In the genomic region with DNA sequence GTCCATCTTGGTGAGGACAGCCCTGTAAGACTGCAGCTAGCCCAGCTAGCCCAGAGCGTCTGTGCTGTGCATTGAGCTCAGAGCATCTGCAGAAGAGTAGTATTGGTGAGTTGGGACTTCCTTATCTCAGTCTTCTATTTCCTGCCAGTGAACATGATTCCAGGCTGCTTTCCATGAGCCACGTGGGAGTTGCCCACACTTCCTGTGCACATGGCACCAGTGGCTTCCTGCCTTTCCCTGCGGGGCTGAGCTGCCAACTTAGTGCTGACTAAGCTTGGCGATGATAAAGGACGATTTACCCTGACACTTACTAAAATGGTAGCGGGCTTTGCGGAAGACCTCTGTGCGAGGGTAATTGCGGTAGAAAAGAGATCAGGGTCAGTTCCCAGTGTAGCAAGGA, we compare ENCODE assay signal across 12 mouse cellular contexts. TPM values are rescaled to one million over a fixed set of nuclear protein-coding genes. Genes with fewer than 3 reads are reported as not detected.
DNase-seq lines count a peak whose midpoint lies in the region; ATAC-seq lines count a peak whose summit lies in the region.
"Had no signal": no experiment of that assay in that cellular context is flagged by ENCODE, and none has a peak within 500 bp of the region (broad histone marks: within the 10 kb centered on the region; RNA-seq: fewer than 3 reads in every experiment).

No protein-coding gene starts in this region.

- no peak overlapping the region for H3K9ac ChIP-seq in liver, embryonic 12.5 days
- H3K9ac ChIP-seq: lung, embryonic 15.5 days had no signal

- 26% methylated on average over 9 of the region's 9 CpGs for WGBS in liver, embryonic 12.5 days (ENCODE audit: insufficient replicate concordance)

- intact Hi-C loops in heart, postnatal 25 days (cut with DNase I) = loop anchor here (5.0 kb wide), 1 partner anchor 48 kb away; no protein-coding TSS in a partner anchor

- no peak overlapping the region for H3K4me2 ChIP-seq in liver, embryonic 12.5 days
- H3K4me2 ChIP-seq: lung, embryonic 15.5 days had no signal

- no peak overlapping the region for H3K27ac ChIP-seq in liver, embryonic 12.5 days
- H3K27ac ChIP-seq: lung, embryonic 15.5 days had no signal

- H3K27me3 ChIP-seq in liver, embryonic 12.5 days (replicated peaks) = no peaks in the 10 kb centered on the region
- H3K27me3 ChIP-seq: lung, embryonic 15.5 days had no signal

- H3K9me3 ChIP-seq in liver, embryonic 12.5 days (replicated peaks) = no peaks in the 10 kb centered on the region
- H3K9me3 ChIP-seq: lung, embryonic 15.5 days had no signal

- H3K4me3 ChIP-seq in liver, embryonic 12.5 days = no peak overlapping the region
- H3K4me3 ChIP-seq: lung, embryonic 15.5 days had no signal

- H3K36me3 ChIP-seq in liver, embryonic 12.5 days = no peaks in the 10 kb centered on the region
- H3K36me3 ChIP-seq: lung, embryonic 15.5 days had no signal

- DNase-seq in heart, adult 8-10 months (ENCODE audit: low spot score) = peak; percentile 26
- no peak for DNase-seq in heart, postnatal 25 days (ENCODE audit: low spot score)
- peak; percentile 58 for DNase-seq in layer of hippocampus, adult 11-12 months (ENCODE audit: low spot score)
- DNase-seq in c-Kit-positive CD71-positive TER-119-positive erythroid progenitor cells, embryonic 14.5 days (ENCODE audit: low spot score) = no peak
- no peak for DNase-seq in urinary bladder, postnatal 25 days (ENCODE audit: low spot score)
- no peak for DNase-seq in Muller cell, postnatal 12 days (ENCODE audit: inconsistent ontology term)
- DNase-seq: kidney, postnatal 36 days; spleen, adult 18-20 months; thymus, postnatal 4 days had no signal

- 0 out of 2 replicates have a peak, but pooled peaks cover 4% of the 10 kb centered on the region for H3K4me1 ChIP-seq in liver, embryonic 12.5 days

- ATAC-seq in common myeloid progenitor, adult 5-6 weeks (replicated peaks; ENCODE audit: low read depth, poor library complexity, severe bottlenecking) = peak; percentile 86
- peak; percentile 30; the same call in 1 of the 2 replicates for ATAC-seq in liver, embryonic 12.5 days

RNA-seq across cellular contexts. Expression of a gene that starts 35.2 kb away (rescaled TPM):
- total RNA-seq in heart, adult 8-10 months (2022) = 1 to 10 TPM; 4.7 to 6.4 (median 5.5) TPM
- 1 to 10 TPM; 5.5 to 6.0 TPM for total RNA-seq in heart, postnatal 25 days (2021)
- 1.8 and 4.6 TPM in 2 replicates for total RNA-seq in common myeloid progenitor, adult 5-6 weeks (2017)
- 2.8 and 3.2 TPM in 2 replicates for polyA plus RNA-seq in liver, embryonic 12.5 days (2016; fragmentation: Nextera tagmentation; extraction: Ambion mirVana)

Comparison
In these comparisons a context has a peak if more than half of its experiments do, and no peak if none do; other contexts are left out.
1. DNase-seq: peak in heart, adult 8-10 months (single experiment) and layer of hippocampus, adult 11-12 months (single experiment); none in heart, postnatal 25 days (single experiment), c-Kit-positive CD71-positive TER-119-positive erythroid progenitor cells, embryonic 14.5 days (single experiment), urinary bladder, postnatal 25 days (single experiment) and Muller cell, postnatal 12 days (single experiment).